22 mouse cellular contexts compared by ENCODE assay signal in genomic region chr13:36468963-36469362, GRCm38 (mm10).
A peak's percentile ranks its signal among the peaks of the same experiment; 100 is the strongest.
DNase-seq lines count a peak whose midpoint lies in the region; ATAC-seq and TF ChIP-seq lines count a peak whose summit lies in the region.
"Had no signal": no experiment of that assay in that cellular context is flagged by ENCODE, and none has a peak within 500 bp of the region (broad histone marks: within the 10 kb centered on the region; RNA-seq: fewer than 3 reads in every experiment).

No protein-coding gene starts in this region.

- 0 out of 2 replicates have a peak, but pooled peaks have one; percentile 38 for ATAC-seq in forebrain, embryonic 15.5 days (replicated peaks)
- ATAC-seq in forebrain, embryonic 12.5 days (ENCODE audit: low FRiP score): no peak
- ATAC-seq: activated CD4-positive, CD25-positive, alpha-beta regulatory T cell, adult 4 months; hindbrain, postnatal 0 days; Patski had no signal

- TF ChIP-seq POLR2A in cerebellum, adult 2 months (IDR thresholded peaks at IDR 0.05; ENCODE audit: borderline replicate concordance, insufficient read depth, low read length): no peak

- no peak overlapping the region for H3K27ac ChIP-seq in forebrain, embryonic 15.5 days (replicated peaks)
- no peak overlapping the region for H3K27ac ChIP-seq in forebrain, embryonic 12.5 days
- H3K27ac ChIP-seq in cerebellum, adult 2 months (ENCODE audit: insufficient read depth, low read length): no peak overlapping the region
- H3K27ac ChIP-seq: embryonic facial prominence, embryonic 10.5 days; heart, adult 2 months; heart, embryonic 15.5 days; hindbrain, postnatal 0 days had no signal

- H3K4me2 ChIP-seq in forebrain, embryonic 15.5 days (replicated peaks): no peak overlapping the region
- H3K4me2 ChIP-seq in forebrain, embryonic 12.5 days: no peak overlapping the region
- H3K4me2 ChIP-seq: heart, embryonic 11.5 days; heart, embryonic 15.5 days; hindbrain, embryonic 13.5 days had no signal

- intact Hi-C loops in left cerebral cortex, postnatal 4 days (cut with DNase I): no loop called here

- H3K27me3 ChIP-seq in forebrain, embryonic 15.5 days: no peaks in the 10 kb centered on the region
- no peaks in the 10 kb centered on the region for H3K27me3 ChIP-seq in forebrain, embryonic 12.5 days
- no peaks in the 10 kb centered on the region for H3K27me3 ChIP-seq in cerebellum, adult 2 months (ENCODE audit: control insufficient read depth, insufficient read depth, low read length)
- H3K27me3 ChIP-seq: CH12.LX; heart, embryonic 15.5 days; hindbrain, embryonic 13.5 days; Patski had no signal

- peak; percentile 55 for DNase-seq in adrenal gland, postnatal 14 days
- no peak for DNase-seq in adrenal gland, postnatal 25 days
- peak; percentile 22 for DNase-seq in left cerebral cortex, postnatal 4 days
- no peak for DNase-seq in left cerebral cortex, adult 11 months (ENCODE audit: low spot score)
- DNase-seq in cerebellum, adult 2 months: no peak
- DNase-seq: cerebellum, adult 18-20 months; cerebellum, postnatal 10 days; gastrocnemius, postnatal 25 days; heart, adult 2 months; heart, postnatal 14 days; kidney, adult 11 months; kidney, adult 9 months had no signal

- H3K9ac ChIP-seq in forebrain, embryonic 15.5 days (replicated peaks): no peak overlapping the region
- no peak overlapping the region for H3K9ac ChIP-seq in forebrain, embryonic 12.5 days
- H3K9ac ChIP-seq: heart, embryonic 15.5 days; hindbrain, embryonic 13.5 days had no signal

- TF ChIP-seq CTCF in cerebellum, adult 2 months (IDR thresholded peaks at IDR 0.05; ENCODE audit: borderline replicate concordance, insufficient read depth, low read depth, low read length): no peak

- WGBS in forebrain, embryonic 15.5 days: 62% methylated on average over 2 of the region's 2 CpGs
- WGBS in forebrain, embryonic 12.5 days: 78% methylated on average over 2 of the region's 2 CpGs
- 42% methylated on average over 2 of the region's 2 CpGs for WGBS in cerebellum, adult 2 months

- peaks cover 13% of the 10 kb centered on the region; the same call in 1 of the 2 replicates for H3K4me1 ChIP-seq in forebrain, embryonic 15.5 days
- H3K4me1 ChIP-seq in forebrain, embryonic 12.5 days: peaks cover 8% of the 10 kb centered on the region
- H3K4me1 ChIP-seq in cerebellum, adult 2 months (ENCODE audit: control insufficient read depth, insufficient read depth, low read length): no peaks in the 10 kb centered on the region
- H3K4me1 ChIP-seq: embryonic facial prominence, embryonic 10.5 days; heart, embryonic 15.5 days had no signal

- H3K4me3 ChIP-seq in forebrain, embryonic 15.5 days: no peak overlapping the region
- no peak overlapping the region for H3K4me3 ChIP-seq in forebrain, embryonic 12.5 days (replicated peaks)
- H3K4me3 ChIP-seq in cerebellum, adult 2 months (replicated peaks; ENCODE audit: insufficient read depth, low read depth, low read length): no peak overlapping the region
- H3K4me3 ChIP-seq: embryonic facial prominence, embryonic 10.5 days; heart, adult 2 months; heart, embryonic 15.5 days; hindbrain, embryonic 13.5 days had no signal

- H3K9me3 ChIP-seq in forebrain, embryonic 15.5 days: no peaks in the 10 kb centered on the region
- no peaks in the 10 kb centered on the region for H3K9me3 ChIP-seq in forebrain, embryonic 12.5 days
- H3K9me3 ChIP-seq: embryonic facial prominence, embryonic 10.5 days; heart, embryonic 15.5 days; hindbrain, embryonic 13.5 days had no signal

- H3K36me3 ChIP-seq in forebrain, embryonic 15.5 days: no peaks in the 10 kb centered on the region
- no peaks in the 10 kb centered on the region for H3K36me3 ChIP-seq in forebrain, embryonic 12.5 days (replicated peaks)
- H3K36me3 ChIP-seq: embryonic facial prominence, embryonic 10.5 days; heart, embryonic 15.5 days; hindbrain, embryonic 13.5 days had no signal

Comparison
In these comparisons a context has a peak if more than half of its experiments do, and no peak if none do; other contexts are left out.
1. DNase-seq: peak in adrenal gland, postnatal 14 days (single experiment) and left cerebral cortex, postnatal 4 days (single experiment); none in adrenal gland, postnatal 25 days (single experiment), left cerebral cortex, adult 11 months (single experiment) and cerebellum, adult 2 months (0 of 2).